Mouse (Mus musculus) spleen, postnatal 14 days (tissue): Measurements from ENCODE around the gene Mlph.

Experiments
- DNase-seq, 2 experiments: peaks; one replicate each; pipeline ENCODE4 v3.0.0; 2021 to 2022; ENCODE audit warnings: low spot score in 2 of 2

The Mlph gene

DNA sequence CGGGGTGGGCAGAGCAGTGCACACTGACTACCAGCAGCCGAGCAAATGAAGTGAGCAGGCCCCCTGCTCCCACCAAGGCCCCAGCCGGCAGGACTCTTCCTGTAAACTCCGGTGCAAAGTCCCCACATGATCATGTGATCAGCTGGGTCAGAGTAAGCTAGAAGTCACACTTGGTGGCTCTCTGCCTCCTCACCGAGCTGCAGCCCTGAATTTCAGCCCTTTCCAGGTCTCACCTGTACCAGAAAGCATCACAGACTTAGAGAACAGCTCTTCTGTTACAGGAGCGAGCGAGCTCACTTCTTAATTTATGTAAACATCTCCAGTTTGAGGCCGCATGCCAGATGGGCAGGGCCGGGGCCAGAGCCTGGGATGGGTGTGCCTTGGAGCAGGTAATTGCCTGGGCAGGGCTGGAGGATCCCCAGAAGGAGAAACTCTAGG, 54.5 kb downstream of the Mlph start, which contains the start of gene Rab17:
Rab17 (minus strand) TSS at position 315 of the 438 bp plus-strand sequence.
- DNase-seq, result no peak

DNA sequence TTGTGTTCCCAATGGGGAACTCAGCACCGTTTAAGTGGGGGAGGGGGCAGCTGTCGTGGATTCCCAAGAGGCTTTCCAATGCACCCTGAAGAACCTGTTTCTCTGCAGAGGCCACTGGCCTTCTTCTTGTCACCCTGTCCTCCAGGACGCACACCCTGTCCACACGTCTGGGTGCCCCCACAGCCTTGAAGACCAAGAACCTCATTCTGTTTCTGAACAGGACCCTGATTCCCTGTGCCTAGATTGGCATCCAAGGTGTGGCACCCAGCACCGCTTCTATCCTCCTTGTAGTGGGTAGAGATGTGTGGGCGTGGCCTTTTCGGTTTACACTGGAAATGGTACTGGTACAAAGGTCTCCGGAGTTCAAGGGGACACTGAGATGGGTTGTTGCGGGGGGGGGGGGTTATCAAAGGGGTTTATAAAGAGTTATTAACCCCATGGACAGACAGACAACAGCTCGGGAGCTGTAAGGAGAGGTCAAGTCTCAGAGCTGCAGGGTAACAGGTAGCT, 55.1 kb downstream of the Mlph start:
- DNase-seq, result no peak

- DNase-seq, result peak; percentile 65 to 80
These were observed 58.2 kb downstream of the Mlph start for GRCm38 (mm10) chr1:90972911-90973573.

DNA sequence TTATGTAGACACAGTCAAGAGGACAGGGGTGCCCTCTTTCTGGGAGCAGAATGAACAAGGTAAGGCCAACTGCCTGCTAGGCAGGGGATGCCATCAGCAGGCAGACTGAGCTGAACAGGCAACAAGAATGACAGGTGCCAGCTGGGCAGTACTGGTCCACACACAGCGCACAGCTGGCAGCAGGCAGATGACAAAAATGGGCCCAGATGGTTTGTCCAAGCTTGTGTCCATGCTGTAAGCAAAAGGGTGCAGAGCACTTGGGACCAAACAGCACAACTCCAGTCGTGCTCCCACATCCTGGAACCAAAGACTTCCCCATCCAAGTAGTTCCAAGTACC, 58.7 kb downstream of the Mlph start:
- no peak for DNase-seq

GRCm38 (mm10) chr1:90974906-90975649, 60.2 kb downstream of the Mlph start:
- no peak for DNase-seq

- no peak for DNase-seq
These were observed 61.1 kb downstream of the Mlph start for GRCm38 (mm10) chr1:90975960-90976359.

DNA sequence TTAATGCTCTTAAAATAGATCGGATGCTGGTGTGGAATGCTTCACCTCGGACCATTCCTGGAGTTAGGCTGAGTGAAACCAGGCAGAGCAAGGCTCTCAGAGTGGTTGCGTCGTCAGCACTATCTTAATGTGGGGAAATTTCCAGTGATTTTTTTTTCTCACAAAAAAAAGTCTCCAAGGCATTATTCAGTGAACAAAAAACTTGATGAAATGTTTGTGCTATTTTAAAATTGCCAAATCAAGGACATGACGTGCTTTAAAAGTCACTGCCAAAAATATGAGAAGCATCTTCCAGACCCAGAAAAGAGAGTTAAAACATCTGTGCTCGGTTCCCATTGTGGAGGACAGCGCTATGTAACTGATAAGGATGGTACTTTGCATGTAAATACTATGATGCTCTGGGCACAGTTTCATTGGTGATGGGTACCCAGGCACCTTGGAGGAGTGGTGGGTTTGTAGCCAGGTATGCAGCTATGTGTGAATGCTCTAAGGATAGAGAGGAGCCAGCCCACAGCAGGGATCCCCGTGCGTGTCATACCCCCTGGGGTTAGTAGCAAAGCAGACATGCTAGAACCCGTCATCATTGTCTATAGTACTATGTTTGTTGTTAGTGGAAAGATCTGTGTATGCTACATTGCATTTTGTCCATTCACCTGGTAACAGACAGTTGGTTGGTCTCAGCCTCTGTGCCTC, 65.9 kb downstream of the Mlph start:
- DNase-seq, result no peak

DNA sequence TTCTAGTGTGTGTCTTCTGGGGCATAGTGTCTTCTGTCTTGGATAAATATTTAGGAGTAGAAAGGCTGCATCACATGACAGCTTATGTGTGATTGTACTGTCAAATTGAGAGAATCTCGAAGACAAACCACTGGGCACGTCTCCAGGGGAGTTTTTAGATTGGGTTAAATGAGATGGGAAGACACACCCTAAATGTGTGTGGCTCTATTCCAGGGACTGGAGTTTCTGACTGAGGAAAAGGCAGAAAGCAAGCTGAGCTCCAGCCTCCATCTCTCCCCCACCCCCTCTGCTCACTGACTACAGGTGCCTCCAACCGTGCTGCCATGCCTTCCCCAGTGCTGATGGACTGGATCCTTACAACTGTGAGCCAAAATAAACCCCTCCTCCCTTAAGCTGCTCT, 66.5 kb downstream of the Mlph start:
- DNase-seq, result no peak

DNA sequence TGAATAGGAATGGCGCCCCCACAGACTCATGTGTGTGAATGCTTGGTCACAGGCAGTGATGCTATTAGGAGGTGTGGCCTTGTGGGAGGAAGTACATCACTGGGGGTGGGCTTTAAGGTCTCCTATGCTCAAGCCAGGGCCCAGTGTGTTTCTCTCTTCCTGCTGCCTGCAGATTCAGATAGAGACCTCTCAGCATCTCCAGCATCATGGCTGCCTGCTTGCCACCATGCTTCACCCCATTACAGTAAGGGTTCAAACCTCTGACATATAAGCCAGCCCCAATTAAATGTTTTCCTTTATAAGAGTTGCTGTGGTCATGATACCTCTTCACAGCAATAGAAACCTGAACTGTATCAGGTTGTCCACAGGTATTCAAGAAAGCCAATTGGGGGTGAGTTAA, 81.0 kb downstream of the Mlph start:
- no peak for DNase-seq

GRCm38 (mm10) chr1:90997136-90997535, 82.3 kb downstream of the Mlph start:
- DNase-seq, result no peak

- DNase-seq, result no peak
These were observed 82.8 kb downstream of the Mlph start for GRCm38 (mm10) chr1:90997641-90998040.

GRCm38 (mm10) chr1:90998268-90998890, 83.5 kb downstream of the Mlph start, which contains the start of gene Lrrfip1:
Lrrfip1 (plus strand) TSS chr1:90998737.
- no peak for DNase-seq

DNA sequence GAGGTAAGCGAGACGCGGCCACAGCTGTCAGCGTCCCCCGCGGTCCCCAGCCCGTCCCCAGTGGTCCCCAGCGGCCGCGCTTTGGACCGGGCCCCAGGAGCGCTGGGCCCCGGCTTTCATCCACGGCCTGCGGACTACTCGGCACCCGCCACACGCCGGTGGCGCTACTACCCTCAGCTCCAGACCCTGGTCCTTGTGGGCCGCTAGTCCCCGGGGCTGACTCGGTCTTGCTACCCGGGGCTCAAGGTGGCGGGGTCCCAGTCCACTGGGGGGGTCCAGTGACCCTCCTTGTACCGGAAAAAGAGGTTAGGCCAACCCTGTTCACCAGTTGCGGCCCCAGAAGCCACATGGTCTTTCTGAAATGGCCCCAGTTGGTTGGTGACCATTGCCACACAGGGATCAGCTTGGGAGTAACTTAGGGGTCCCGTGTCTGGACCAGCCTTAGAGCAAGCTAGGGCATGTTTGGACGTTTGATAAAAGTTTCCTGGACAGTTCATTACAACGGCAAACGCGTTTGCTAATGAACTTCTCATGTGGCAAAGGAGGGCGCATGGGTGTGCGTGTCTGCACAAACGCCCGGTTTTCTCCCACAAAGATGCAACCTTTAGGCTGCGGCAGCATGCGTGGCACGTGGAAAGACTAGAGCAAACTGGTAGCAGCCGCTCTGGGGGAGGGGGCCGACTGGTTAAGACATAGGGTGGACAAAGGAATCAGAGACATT, 84.2 kb downstream of the Mlph start:
- no peak for DNase-seq

DNA sequence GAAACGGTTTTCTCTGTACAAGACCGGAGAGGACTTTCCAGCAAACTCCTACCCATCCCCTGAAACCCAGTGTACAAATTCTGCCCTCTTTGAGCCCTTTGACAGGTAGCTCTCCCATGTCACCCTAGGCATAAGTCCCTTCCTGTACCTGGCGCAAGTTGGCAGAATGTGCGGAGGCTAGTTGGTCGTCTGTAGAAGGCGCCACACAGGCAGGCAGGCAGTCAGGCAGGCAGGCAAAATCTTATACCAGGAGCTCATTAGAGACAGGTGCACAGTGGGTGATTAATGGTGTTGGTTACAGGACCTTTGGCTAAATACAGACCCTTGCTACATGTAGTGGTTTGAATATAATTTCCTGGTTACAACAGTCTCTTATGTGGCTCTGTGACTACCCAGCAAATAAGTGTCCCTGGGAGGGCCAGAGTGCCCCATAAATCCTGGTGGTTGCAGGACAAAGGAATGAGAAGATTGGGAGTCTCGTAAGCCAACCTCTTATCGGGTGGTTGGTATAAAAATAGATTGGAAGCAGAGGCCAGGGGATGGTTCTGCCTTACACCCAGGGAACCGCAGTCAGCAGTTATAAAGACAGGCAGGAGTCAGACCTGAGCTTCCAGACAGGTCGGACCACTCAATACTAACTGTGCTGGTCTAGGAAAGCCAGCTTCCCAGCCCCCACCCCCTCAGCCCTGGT, 85.2 kb downstream of the Mlph start:
- DNase-seq, result no peak
